Comparison of ENCODE assay signal across 8 mouse cellular contexts in the genomic region with DNA sequence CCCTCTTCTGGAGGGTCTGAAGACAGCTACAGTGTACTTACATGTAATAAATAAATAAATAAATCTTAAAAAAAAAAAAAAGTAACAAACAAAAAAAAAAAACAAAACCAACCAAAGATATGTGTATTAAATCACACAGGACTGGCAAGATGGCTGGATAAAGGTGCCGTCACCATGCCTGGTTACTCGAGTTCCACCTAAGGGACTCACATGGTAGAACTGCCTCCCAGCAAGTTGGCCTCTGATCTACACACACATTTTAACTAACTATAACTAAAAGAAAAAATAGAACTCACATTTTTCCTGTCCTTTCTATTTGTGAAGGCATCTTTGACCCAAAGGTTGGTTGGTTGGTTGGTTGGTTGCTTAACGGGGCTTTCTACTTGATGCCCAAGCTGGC. TPM values are rescaled to one million over a fixed set of nuclear protein-coding genes. Genes with fewer than 3 reads are reported as not detected.
A peak's percentile ranks its signal among the peaks of the same experiment; 100 is the strongest.
DNase-seq lines count a peak whose midpoint lies in the region; ATAC-seq and TF ChIP-seq lines count a peak whose summit lies in the region.

No protein-coding gene starts in this region.

- no peaks in the 10 kb centered on the region for H3K9me3 ChIP-seq in hindbrain, postnatal 0 days (ENCODE audit: low read length)
- no peaks in the 10 kb centered on the region for H3K9me3 ChIP-seq in neural tube, embryonic 12.5 days

- no peak for ATAC-seq in hindbrain, postnatal 0 days
- ATAC-seq in neural tube, embryonic 12.5 days (ENCODE audit: low FRiP score, low read depth): no peak
- ATAC-seq in inflammation-experienced regulatory T-cells, adult 6 months: no peak

- H3K9ac ChIP-seq in hindbrain, postnatal 0 days (replicated peaks; ENCODE audit: low read length): peak overlapping the region; percentile 88
- peak overlapping the region; percentile 95; the same call in 1 of the 2 replicates for H3K9ac ChIP-seq in neural tube, embryonic 12.5 days

- peak overlapping the region; percentile 83 for H3K4me3 ChIP-seq in left cerebral cortex, adult 2 months
- H3K4me3 ChIP-seq in hindbrain, postnatal 0 days (ENCODE audit: low read length): peak overlapping the region; percentile 89
- peak overlapping the region; percentile 99 for H3K4me3 ChIP-seq in neural tube, embryonic 12.5 days

- H3K4me1 ChIP-seq in hindbrain, postnatal 0 days (ENCODE audit: insufficient read depth, low read length): peaks cover 14% of the 10 kb centered on the region
- peaks cover 18% of the 10 kb centered on the region for H3K4me1 ChIP-seq in neural tube, embryonic 12.5 days

- peak overlapping the region; percentile 82 for H3K27ac ChIP-seq in left cerebral cortex, adult 2 months
- H3K27ac ChIP-seq in hindbrain, postnatal 0 days: peak overlapping the region; percentile 83
- H3K27ac ChIP-seq in neural tube, embryonic 12.5 days: no peak overlapping the region

- TF ChIP-seq CTCF in left cerebral cortex, adult 2 months (IDR thresholded peaks at IDR 0.05): no peak
- no peak for TF ChIP-seq CTCF in hindbrain, postnatal 0 days (IDR thresholded peaks at IDR 0.05; ENCODE audit: low read depth)

- intact Hi-C loops in left cerebral cortex, adult 2 months (cut with DNase I): no loop called here

- H3K27me3 ChIP-seq in hindbrain, postnatal 0 days (ENCODE audit: insufficient read depth, low read length): no peaks in the 10 kb centered on the region
- H3K27me3 ChIP-seq in neural tube, embryonic 12.5 days (replicated peaks): no peaks in the 10 kb centered on the region

- 84% methylated on average over 3 of the region's 3 CpGs for WGBS in hindbrain, postnatal 0 days
- 83% methylated on average over 3 of the region's 3 CpGs for WGBS in neural tube, embryonic 12.5 days

- peak overlapping the region; percentile 94 for H3K4me2 ChIP-seq in hindbrain, postnatal 0 days (ENCODE audit: low read depth, low read length)
- H3K4me2 ChIP-seq in neural tube, embryonic 12.5 days (replicated peaks): peak overlapping the region; percentile 98

- DNase-seq in left cerebral cortex, adult 2 months (ENCODE audit: extremely low spot score in 1 of 2, low spot score in 2 of 2): no peak
- no peak for DNase-seq in left cerebral cortex, adult 9 months (ENCODE audit: low spot score in 2 of 2)
- DNase-seq in c-Kit-positive CD71-positive TER-119-negative erythroid progenitor cells, embryonic 14.5 days (ENCODE audit: low read depth): peak; percentile 7
- DNase-seq in hindbrain, postnatal 0 days (ENCODE audit: low spot score): no peak
- no peak for DNase-seq in right cerebral cortex, postnatal 25 days
- no peak for DNase-seq in gastrocnemius, postnatal 4 days (ENCODE audit: low spot score in 2 of 2)

- H3K36me3 ChIP-seq in hindbrain, postnatal 0 days (ENCODE audit: insufficient read depth, low read length): no peaks in the 10 kb centered on the region
- H3K36me3 ChIP-seq in neural tube, embryonic 12.5 days: no peaks in the 10 kb centered on the region

RNA-seq across cellular contexts. Expression of a gene that starts 7.5 kb away (rescaled TPM):
- total RNA-seq in left cerebral cortex, adult 2 months (2021): 100 to 1,000 TPM; 269 to 274 TPM
- total RNA-seq in hindbrain, postnatal 0 days (2014; rRNA removed): 366 and 404 TPM in 2 replicates
- polyA plus RNA-seq in hindbrain, postnatal 0 days (2015; fragmentation: Nextera tagmentation; extraction: Ambion mirVana): 379 and 380 TPM in 2 replicates
- polyA plus RNA-seq in neural tube, embryonic 12.5 days (2016; fragmentation: Nextera tagmentation; extraction: Ambion mirVana): 277 and 293 TPM in 2 replicates
- polyA plus RNA-seq in inflammation-experienced regulatory T-cells, adult 6 months (2017; shearing (Covaris generic)): 100 to 1,000 TPM in 1 of 3 experiments, 10 to 100 TPM in 2; 89.3 to 100 (median 91.5) TPM
- total RNA-seq in gastrocnemius, postnatal 4 days (2021): 100 to 1,000 TPM; 158 to 176 TPM

RNA-seq across cellular contexts. Expression of a gene that starts 28.5 kb away (rescaled TPM):
- not detected for total RNA-seq in left cerebral cortex, adult 2 months (2021)
- 0.29 TPM in 1 of 2 replicates, not detected in the other for total RNA-seq in hindbrain, postnatal 0 days (2014; rRNA removed)
- not detected in 2 replicates for polyA plus RNA-seq in hindbrain, postnatal 0 days (2015; fragmentation: Nextera tagmentation; extraction: Ambion mirVana)
- polyA plus RNA-seq in neural tube, embryonic 12.5 days (2016; fragmentation: Nextera tagmentation; extraction: Ambion mirVana): not detected in 2 replicates
- polyA plus RNA-seq in inflammation-experienced regulatory T-cells, adult 6 months (2017; shearing (Covaris generic)): not detected
- total RNA-seq in gastrocnemius, postnatal 4 days (2021): under 1 TPM; 0.26 to 0.32 TPM

RNA-seq across cellular contexts. Expression of a gene that starts 54.6 kb away (rescaled TPM):
- 1 to 10 TPM; 3.4 to 3.7 TPM for total RNA-seq in left cerebral cortex, adult 2 months (2021)
- 24.9 and 27.8 TPM in 2 replicates for total RNA-seq in hindbrain, postnatal 0 days (2014; rRNA removed)
- 21.0 and 23.4 TPM in 2 replicates for polyA plus RNA-seq in hindbrain, postnatal 0 days (2015; fragmentation: Nextera tagmentation; extraction: Ambion mirVana)
- polyA plus RNA-seq in neural tube, embryonic 12.5 days (2016; fragmentation: Nextera tagmentation; extraction: Ambion mirVana): 91.0 and 95.7 TPM in 2 replicates
- polyA plus RNA-seq in inflammation-experienced regulatory T-cells, adult 6 months (2017; shearing (Covaris generic)): 100 to 1,000 TPM; 153 to 302 (median 185) TPM
- total RNA-seq in gastrocnemius, postnatal 4 days (2021): 10 to 100 TPM; 44.4 to 44.5 TPM
